Mouse (Mus musculus): ENCODE data around the gene Mrpl24. TPM values are rescaled to one million over a fixed set of nuclear protein-coding genes. Genes with fewer than 3 reads are reported as not detected.

The Mrpl24 gene
- polyA plus RNA-seq, 1 experiment: 25.5 TPM

DNA sequence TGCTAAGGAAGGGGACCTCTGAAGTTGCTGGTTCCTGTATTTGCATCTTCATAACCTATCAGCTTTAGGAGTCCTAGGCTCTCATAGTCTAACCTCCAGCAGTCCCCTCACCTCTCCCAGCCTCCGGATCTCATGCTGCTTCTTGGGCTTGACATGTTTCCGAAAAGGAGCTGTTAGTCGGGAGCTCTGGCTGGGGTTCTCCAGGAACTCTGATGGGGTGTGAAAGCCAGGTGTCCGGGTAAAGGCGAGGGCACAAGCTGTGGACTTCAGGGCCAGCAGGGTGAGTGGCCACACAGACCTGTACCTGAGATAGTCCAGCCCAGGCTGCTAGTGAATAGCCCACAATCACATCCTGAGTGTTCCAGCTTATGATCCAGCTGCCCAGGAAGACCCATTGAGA, 8.1 kb downstream of the Mrpl24 start:
- Histone ChIP-seq H3K27ac (ENCODE audit: insufficient read depth, low read depth, low read length) (no peak overlapping the region), H3K4me3 (ENCODE audit: low read depth, low read length) (no peak overlapping the region), H3K36me3 (ENCODE audit: control insufficient read depth, insufficient read depth, low read length) (peaks cover 48% of the 10 kb centered on the region), H3K4me1 (ENCODE audit: control insufficient read depth, insufficient read depth, insufficient read length, low read length) (peaks cover 9% of the 10 kb centered on the region; the same call in 1 of the 2 replicates), H3K27me3 (ENCODE audit: control insufficient read depth, insufficient read depth, low read length) (no peaks in the 10 kb centered on the region)
- TF ChIP-seq POLR2A (IDR thresholded peaks at IDR 0.05; ENCODE audit: low read depth, low read length) (no peak), CTCF (IDR thresholded peaks at IDR 0.05; ENCODE audit: extremely low read depth, insufficient read length, insufficient replicate concordance, low read depth, low read length) (no peak)
- 86% methylated on average over 5 of the region's 5 CpGs for WGBS

DNA sequence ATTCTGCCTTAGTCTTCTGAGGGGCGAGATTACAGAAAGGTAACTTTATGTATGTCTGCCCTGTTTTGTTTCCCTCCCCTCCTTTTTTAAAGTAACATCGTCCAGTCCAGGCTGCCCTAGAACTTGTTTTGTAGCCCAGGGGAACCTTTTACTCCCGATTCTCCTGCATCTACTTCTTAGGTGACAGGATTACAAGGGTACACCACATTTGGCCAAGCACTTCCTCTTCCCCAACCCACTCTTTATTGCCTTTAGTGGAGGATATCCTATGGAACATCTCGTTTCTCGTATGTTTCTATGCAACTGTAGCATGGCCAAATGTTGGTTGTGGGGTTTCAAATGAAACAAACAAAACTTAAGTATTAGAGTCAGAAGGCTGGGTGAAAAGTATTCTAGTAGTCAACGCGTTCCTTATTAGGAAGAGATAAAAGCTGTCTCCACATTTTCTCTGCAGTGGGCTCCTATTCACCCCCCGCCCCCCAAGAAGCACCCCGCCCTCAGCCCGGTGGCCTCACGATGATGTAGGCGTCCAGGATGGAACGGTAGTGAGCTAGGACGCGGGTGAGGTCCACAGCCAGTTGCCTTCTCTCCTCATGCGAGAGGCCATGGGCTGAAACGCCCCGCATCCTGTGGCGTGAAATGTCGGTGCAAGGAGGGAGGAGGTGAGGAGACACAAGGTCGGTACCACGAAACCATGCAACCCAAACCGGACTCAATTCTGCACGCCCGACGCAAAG, 10.2 kb downstream of the Mrpl24 start:
- WGBS: under 1% methylated on average over 26 of the region's 26 CpGs
- Histone ChIP-seq H3K36me3 (ENCODE audit: control insufficient read depth, insufficient read depth, low read length) (peaks cover 35% of the 10 kb centered on the region), H3K27ac (ENCODE audit: insufficient read depth, low read depth, low read length) (peak overlapping the region; percentile 53), H3K4me3 (ENCODE audit: low read depth, low read length) (peak overlapping the region; percentile 72), H3K4me1 (ENCODE audit: control insufficient read depth, insufficient read depth, insufficient read length, low read length) (peaks cover 9% of the 10 kb centered on the region; the same call in 1 of the 2 replicates), H3K27me3 (ENCODE audit: control insufficient read depth, insufficient read depth, low read length) (no peaks in the 10 kb centered on the region)
- TF ChIP-seq POLR2A (IDR thresholded peaks at IDR 0.05; ENCODE audit: low read depth, low read length) (no peak), CTCF (IDR thresholded peaks at IDR 0.05; ENCODE audit: extremely low read depth, insufficient read length, insufficient replicate concordance, low read depth, low read length) (no peak)

DNA sequence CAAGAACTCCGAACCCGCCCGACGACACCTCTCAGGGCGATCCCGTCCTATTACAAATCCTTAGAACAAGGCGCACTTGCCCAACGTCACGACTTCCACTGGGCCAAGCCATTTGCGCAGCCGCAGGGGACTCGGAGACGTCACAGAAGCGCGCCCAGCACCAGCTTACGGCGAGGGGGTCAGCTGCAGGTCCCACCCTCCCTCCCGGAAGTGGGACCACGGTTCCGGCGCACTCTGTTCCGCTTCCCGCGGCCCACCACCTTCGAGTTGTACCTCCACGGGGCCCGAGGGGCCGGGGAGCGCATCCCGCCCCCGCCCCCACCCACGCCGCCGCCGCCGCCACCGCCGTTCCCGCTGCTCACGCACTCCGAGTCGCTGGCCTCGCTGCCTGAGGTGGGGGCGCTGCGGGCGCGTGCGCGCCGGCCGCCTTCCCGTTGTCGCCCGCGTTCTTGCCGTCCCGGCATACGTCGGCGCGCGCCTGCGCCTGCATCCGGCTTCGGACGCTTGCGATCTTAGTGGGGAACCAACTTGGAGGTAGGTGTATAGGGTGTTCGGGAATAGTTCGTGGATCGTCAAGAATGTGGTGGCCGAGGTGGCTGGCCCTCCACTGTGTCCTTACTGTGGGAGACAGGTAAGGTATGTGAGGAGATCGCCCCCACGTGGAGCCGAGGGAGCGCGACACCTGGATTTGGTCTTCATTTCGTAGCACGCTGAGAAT, 10.9 kb downstream of the Mrpl24 start, which contains the start of the genes Isg20l2 and Rrnad1:
Isg20l2 (plus strand) TSS at position 237 of the 718 bp plus-strand sequence.
Rrnad1 (minus strand) TSS at position 640 of the 718 bp plus-strand sequence.
- Histone ChIP-seq H3K4me1 (ENCODE audit: control insufficient read depth, insufficient read depth, insufficient read length, low read length) (peaks cover 12% of the 10 kb centered on the region; the same call in 1 of the 2 replicates), H3K4me3 (ENCODE audit: low read depth, low read length) (peak within 1 kb of the TSS; percentile 72), H3K27ac (ENCODE audit: insufficient read depth, low read depth, low read length) (peak within 1 kb of the TSS; percentile 86), H3K36me3 (ENCODE audit: control insufficient read depth, insufficient read depth, low read length) (peaks cover 29% of the 10 kb centered on the region), H3K27me3 (ENCODE audit: control insufficient read depth, insufficient read depth, low read length) (no peaks in the 10 kb centered on the region)
- under 1% methylated on average over 78 of the region's 78 CpGs for WGBS
- TF ChIP-seq POLR2A (IDR thresholded peaks at IDR 0.05; ENCODE audit: low read depth, low read length): peak; percentile 63
- peak; percentile 80 for TF ChIP-seq CTCF (IDR thresholded peaks at IDR 0.05; ENCODE audit: extremely low read depth, insufficient read length, insufficient replicate concordance, low read depth, low read length)

DNA sequence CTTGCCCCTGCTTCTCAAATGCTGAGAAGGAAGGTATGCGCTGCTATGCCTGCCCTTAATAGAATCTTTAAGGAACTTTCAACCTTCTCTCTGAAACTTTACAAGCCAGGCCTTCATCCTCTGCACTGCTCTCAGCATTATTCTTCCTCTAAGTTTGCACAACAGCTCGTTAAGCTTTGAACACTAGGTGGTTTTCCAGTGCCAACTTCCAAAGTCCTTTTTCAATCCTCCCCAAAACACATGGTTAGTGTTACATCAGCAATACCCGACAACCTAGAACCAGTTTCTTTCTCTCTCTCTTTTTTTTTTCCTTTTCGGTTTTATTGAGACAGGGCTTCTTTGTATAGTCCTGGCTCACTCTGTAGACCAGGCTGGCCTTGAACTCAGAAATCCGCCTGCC, 14.7 kb downstream of the Mrpl24 start:
- H3K4me3 ChIP-seq (ENCODE audit: low read depth, low read length): no peak overlapping the region
- peaks cover 25% of the 10 kb centered on the region for H3K36me3 ChIP-seq (ENCODE audit: control insufficient read depth, insufficient read depth, low read length)
- H3K27ac ChIP-seq (ENCODE audit: insufficient read depth, low read depth, low read length): no peak overlapping the region
- no peaks in the 10 kb centered on the region for H3K27me3 ChIP-seq (ENCODE audit: control insufficient read depth, insufficient read depth, low read length)
- 59% methylated on average over 5 of the region's 5 CpGs for WGBS
- peaks cover 11% of the 10 kb centered on the region for H3K4me1 ChIP-seq (ENCODE audit: control insufficient read depth, insufficient read depth, insufficient read length, low read length)
- no peak for TF ChIP-seq CTCF (IDR thresholded peaks at IDR 0.05; ENCODE audit: extremely low read depth, insufficient read length, insufficient replicate concordance, low read depth, low read length)
- TF ChIP-seq POLR2A (IDR thresholded peaks at IDR 0.05; ENCODE audit: low read depth, low read length): no peak

DNA sequence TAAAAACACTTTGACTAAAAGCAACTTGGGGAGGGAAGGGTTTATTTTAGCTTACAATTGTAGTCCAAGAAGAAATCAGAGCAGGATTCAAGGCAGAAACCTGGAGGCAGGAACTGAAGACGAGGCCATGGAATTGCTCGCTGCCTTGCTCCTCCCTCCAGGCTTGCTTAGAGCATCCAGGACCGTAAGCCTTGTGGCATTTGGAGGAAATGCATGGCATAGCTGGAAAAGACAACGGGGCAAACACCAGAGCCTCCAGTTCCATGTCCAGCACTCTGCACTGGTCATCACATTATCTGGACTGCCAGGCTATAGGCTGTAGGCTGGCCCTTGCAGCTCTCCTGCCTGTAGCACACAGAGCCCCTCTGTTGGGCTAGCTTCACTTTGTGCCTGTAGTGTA, 15.2 kb downstream of the Mrpl24 start:
- H3K27ac ChIP-seq (ENCODE audit: insufficient read depth, low read depth, low read length): no peak overlapping the region
- TF ChIP-seq CTCF (IDR thresholded peaks at IDR 0.05; ENCODE audit: extremely low read depth, insufficient read length, insufficient replicate concordance, low read depth, low read length) (peak; percentile 12; the same call in 1 of the 2 replicates), POLR2A (IDR thresholded peaks at IDR 0.05; ENCODE audit: low read depth, low read length) (no peak)
- H3K4me3 ChIP-seq (ENCODE audit: low read depth, low read length): no peak overlapping the region
- H3K27me3 ChIP-seq (ENCODE audit: control insufficient read depth, insufficient read depth, low read length): no peaks in the 10 kb centered on the region
- H3K36me3 ChIP-seq (ENCODE audit: control insufficient read depth, insufficient read depth, low read length): peaks cover 30% of the 10 kb centered on the region
- WGBS: 61% methylated on average over 4 of the region's 4 CpGs
- H3K4me1 ChIP-seq (ENCODE audit: control insufficient read depth, insufficient read depth, insufficient read length, low read length): peaks cover 7% of the 10 kb centered on the region

DNA sequence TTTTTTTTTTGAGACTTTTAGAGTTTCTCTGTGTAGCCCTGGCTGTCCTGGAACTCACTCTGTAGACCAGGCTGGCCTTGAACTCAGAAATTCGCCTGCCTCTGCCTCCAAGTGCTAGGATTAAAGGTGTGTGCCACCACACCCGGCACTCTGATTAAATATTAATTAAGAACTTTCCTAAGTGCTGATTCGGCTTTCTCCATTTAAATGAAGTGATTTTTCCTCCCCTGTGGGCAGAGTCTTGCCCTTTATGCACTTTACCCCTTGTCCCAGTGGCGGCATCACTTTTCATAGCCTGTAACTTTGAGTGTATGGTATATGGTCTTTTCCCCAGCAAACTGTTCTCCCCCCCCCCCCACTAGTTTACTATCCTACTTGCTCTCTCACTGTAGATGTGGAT, 15.9 kb downstream of the Mrpl24 start:
- 31% methylated on average over 4 of the region's 4 CpGs for WGBS
- Histone ChIP-seq H3K4me1 (ENCODE audit: control insufficient read depth, insufficient read depth, insufficient read length, low read length) (peaks cover 7% of the 10 kb centered on the region), H3K27me3 (ENCODE audit: control insufficient read depth, insufficient read depth, low read length) (no peaks in the 10 kb centered on the region), H3K27ac (ENCODE audit: insufficient read depth, low read depth, low read length) (peak overlapping the region; percentile 56), H3K4me3 (ENCODE audit: low read depth, low read length) (no peak overlapping the region), H3K36me3 (ENCODE audit: control insufficient read depth, insufficient read depth, low read length) (peaks cover 37% of the 10 kb centered on the region)
- TF ChIP-seq POLR2A (IDR thresholded peaks at IDR 0.05; ENCODE audit: low read depth, low read length) (no peak), CTCF (IDR thresholded peaks at IDR 0.05; ENCODE audit: extremely low read depth, insufficient read length, insufficient replicate concordance, low read depth, low read length) (no peak)

DNA sequence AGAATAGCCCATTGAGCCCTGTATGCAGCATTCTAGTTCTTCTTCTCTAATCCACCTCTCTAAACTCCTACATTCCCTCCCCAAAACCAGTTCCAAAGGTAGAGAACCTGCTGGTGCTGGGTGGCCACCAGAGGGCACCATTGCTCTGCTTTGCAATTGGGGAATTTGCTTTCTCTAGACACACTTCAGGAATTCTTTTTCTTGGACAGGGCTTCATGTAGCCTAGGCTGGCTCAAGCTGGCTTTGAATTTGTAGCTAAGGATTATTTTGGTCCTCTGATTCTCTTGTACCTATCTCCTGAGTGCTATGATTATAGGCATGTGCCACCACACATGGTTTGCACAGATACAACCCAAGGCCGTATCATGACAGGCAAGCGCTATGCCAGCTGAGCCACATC, 16.5 kb downstream of the Mrpl24 start:
- Histone ChIP-seq H3K27ac (ENCODE audit: insufficient read depth, low read depth, low read length) (peak overlapping the region; percentile 56), H3K4me3 (ENCODE audit: low read depth, low read length) (no peak overlapping the region), H3K4me1 (ENCODE audit: control insufficient read depth, insufficient read depth, insufficient read length, low read length) (peaks cover 7% of the 10 kb centered on the region), H3K27me3 (ENCODE audit: control insufficient read depth, insufficient read depth, low read length) (no peaks in the 10 kb centered on the region), H3K36me3 (ENCODE audit: control insufficient read depth, insufficient read depth, low read length) (peaks cover 40% of the 10 kb centered on the region)
- WGBS: 99% methylated on average over 2 of the region's 2 CpGs
- TF ChIP-seq POLR2A (IDR thresholded peaks at IDR 0.05; ENCODE audit: low read depth, low read length) (no peak), CTCF (IDR thresholded peaks at IDR 0.05; ENCODE audit: extremely low read depth, insufficient read length, insufficient replicate concordance, low read depth, low read length) (peak; percentile 96; the same call in 1 of the 2 replicates)

Data from small intestine, adult 2 months (tissue).